Comparison of ENCODE assay signal across 18 mouse cellular contexts in genomic region chr17:87997808-87998207, GRCm38 (mm10).
"Had no signal": no experiment of that assay in that cellular context is flagged by ENCODE, and none has a peak within 500 bp of the region (broad histone marks: within the 10 kb centered on the region; RNA-seq: fewer than 3 reads in every experiment).

No protein-coding gene starts in this region.

- DNase-seq: kidney, adult 2 months; kidney, postnatal 25 days; layer of hippocampus, adult 9-11 months; liver, embryonic 13.5 days; lung, adult 2 months; lung, postnatal 14 days; lung, postnatal 4 days; right cerebral cortex, adult 18-20 months; right cerebral cortex, postnatal 14 days; right cerebral cortex, postnatal 4 days; thymus, adult 18-20 months; thymus, postnatal 36 days had no signal

- H3K27me3 ChIP-seq: liver, embryonic 13.5 days; midbrain, embryonic 12.5 days; midbrain, embryonic 15.5 days; neural tube, embryonic 12.5 days; neural tube, embryonic 15.5 days had no signal

- H3K4me1 ChIP-seq: liver, embryonic 13.5 days; midbrain, embryonic 12.5 days; midbrain, embryonic 15.5 days; neural tube, embryonic 12.5 days; neural tube, embryonic 15.5 days had no signal

- H3K9me3 ChIP-seq: liver, embryonic 13.5 days; midbrain, embryonic 12.5 days; midbrain, embryonic 15.5 days; neural tube, embryonic 12.5 days; neural tube, embryonic 15.5 days had no signal

- H3K4me3 ChIP-seq: layer of hippocampus, adult 2 months; liver, embryonic 13.5 days; midbrain, embryonic 12.5 days; midbrain, embryonic 15.5 days; neural tube, embryonic 12.5 days; neural tube, embryonic 15.5 days had no signal

- H3K4me2 ChIP-seq: liver, embryonic 13.5 days; midbrain, embryonic 12.5 days; midbrain, embryonic 15.5 days; neural tube, embryonic 12.5 days; neural tube, embryonic 15.5 days had no signal

- H3K9ac ChIP-seq: liver, embryonic 13.5 days; midbrain, embryonic 12.5 days; midbrain, embryonic 15.5 days; neural tube, embryonic 12.5 days; neural tube, embryonic 15.5 days had no signal

- ATAC-seq: midbrain, embryonic 15.5 days had no signal

- H3K27ac ChIP-seq: kidney, postnatal 0 days; layer of hippocampus, adult 2 months; liver, embryonic 13.5 days; midbrain, embryonic 12.5 days; midbrain, embryonic 15.5 days; neural tube, embryonic 12.5 days; neural tube, embryonic 15.5 days had no signal
